Mouse (Mus musculus): ENCODE measurements around the gene Hspb9.
A peak's percentile ranks its signal among the peaks of the same experiment; 100 is the strongest.

Gene Hspb9

DNA sequence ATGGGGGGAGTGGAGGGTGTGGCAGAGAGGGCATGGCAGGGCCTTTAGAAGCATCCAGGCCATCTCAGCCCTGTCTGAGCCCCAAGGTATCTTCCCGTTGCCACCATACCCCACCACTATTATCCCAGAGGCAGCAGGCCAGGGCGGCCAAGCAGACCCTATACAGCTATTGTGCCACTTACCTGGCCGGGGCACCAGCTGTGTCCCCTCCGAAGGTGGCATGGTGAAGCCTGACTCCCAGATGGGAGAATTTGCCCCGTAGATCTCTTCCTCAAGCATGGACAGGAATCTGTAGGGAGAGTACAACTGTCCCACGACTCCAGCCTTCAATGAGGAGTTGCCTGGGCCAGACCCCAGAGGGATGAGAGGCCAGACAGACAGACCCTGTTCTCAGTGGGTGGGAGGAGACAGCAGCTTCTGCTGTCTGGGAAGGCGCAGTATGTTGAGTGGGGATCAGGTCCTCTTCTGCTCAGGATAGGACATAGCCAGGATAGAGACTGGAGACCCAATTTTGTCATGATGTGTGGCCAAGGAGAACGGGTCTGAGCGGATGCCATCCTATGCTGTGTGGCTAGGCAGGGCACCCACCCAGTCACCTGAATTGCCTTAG lies 4.3 kb upstream of the Hspb9 start:
- DNase-seq: no peak

DNA sequence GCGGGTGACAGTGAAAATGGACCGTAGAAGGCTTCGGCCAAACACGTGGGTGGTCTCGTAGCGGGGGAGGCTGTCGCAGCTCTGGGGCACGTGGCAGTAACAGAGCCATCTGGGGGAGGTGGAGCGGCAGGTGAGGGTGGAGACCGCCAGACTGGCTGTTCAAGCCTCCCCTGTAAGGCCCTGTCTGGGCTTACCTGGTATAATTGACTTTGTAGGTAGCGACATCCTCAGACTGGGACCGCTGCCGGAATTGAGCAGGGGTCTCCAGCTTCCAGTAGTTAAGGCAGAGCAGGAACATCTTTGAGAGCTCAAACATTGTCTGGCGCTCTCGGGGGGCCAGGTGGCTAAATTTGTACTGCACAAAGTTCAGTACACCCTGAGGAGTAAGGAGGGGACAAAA lies 3.1 kb upstream of the Hspb9 start:
- peak; percentile 37 for DNase-seq

DNA sequence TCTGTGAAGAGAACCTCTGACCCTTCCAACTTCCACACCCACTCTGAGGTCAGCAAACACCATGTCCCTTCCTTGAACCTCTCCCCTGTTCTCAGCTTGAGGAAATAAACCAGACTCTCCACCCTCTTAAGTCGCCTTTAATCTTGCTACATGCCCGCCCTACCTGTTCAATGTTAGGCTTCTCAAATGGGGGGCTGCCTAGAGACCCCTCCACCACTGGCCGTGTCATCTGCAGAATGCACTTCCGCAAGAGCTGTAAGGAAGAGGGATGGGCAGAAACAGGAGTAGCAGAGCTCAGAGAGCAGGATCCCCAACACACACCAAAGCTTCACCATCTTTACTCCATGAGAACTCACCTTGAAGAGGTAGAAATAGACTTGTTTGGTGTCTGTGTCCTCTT lies 2.7 kb upstream of the Hspb9 start:
- no peak for DNase-seq

- peak; percentile 85 for DNase-seq
Observed at GRCm38 (mm10) chr11:100711783-100712615, 1.7 kb upstream of the Hspb9 start, which contains the start of gene Kat2a. TSS of gene Kat2a (minus strand) at chr11:100712465.

- DNase-seq: no peak
Observed at GRCm38 (mm10) chr11:100713174-100713573, 476 bp upstream of the Hspb9 start.

GRCm38 (mm10) chr11:100714534-100714915 lies 875 bp downstream of the Hspb9 start:
- DNase-seq: peak; percentile 69

GRCm38 (mm10) chr11:100714948-100715347 lies 1.3 kb downstream of the Hspb9 start:
- DNase-seq: no peak

DNA sequence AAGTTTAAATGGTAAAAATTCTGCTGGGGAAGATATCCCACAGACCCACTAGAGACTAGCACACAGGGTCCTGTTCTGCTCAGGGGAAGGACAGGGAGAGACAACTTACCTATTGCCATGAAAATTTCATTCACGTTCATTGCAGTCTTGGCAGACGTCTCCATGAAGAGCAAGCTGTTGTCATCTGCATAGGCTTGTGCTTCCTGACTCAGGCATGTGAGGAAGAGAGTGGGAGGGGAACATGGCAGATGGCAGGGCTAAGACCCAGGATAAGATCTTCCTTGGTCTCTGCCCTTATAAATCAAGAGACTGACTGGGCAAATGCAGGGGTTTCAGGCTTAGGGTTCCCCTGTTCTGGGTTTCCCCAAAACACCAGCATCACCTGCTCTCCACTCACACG lies 3.0 kb downstream of the Hspb9 start:
- no peak for DNase-seq

- no peak for DNase-seq
Observed at GRCm38 (mm10) chr11:100718462-100718861, 4.8 kb downstream of the Hspb9 start.

DNA sequence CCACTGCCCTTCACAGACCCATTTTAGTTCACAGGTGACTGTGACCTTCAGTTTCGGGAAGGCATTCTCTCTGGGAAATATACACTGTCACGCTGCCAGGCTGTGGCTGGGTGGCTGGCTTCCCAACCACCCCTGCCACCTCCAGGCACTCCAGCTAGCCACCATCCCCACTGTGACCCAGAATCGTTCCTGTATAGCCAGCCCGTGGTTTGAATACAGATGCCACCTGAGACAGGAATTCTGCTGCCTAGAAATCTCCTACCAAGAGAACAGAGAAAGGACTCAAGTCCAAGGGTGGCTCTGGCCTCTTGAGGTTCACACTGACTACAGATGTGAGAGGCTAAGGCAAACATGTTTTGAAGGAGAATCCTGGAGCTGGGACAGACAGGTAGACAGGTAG lies 5.2 kb downstream of the Hspb9 start:
- DNase-seq: no peak

DNA sequence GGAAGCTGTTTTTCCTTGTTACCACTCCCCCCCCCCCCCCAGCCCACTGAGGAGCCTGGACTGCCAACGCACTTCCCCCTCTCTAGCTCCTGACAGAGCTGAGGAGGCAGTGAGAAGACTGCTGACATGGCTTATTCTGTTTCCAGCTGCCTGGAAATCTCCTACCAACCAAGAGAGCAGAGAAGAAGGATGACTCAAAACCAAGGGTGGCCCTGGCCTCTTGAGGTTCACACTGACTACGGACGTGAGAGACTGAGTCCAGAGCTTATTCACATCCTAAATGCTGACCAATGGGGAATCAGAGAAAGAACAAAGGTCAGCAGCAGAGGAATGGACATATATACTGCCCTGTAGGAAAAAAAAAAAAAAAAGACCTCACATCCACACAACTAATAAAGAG lies 5.7 kb downstream of the Hspb9 start:
- no peak for DNase-seq

GRCm38 (mm10) chr11:100719893-100720292 lies 6.2 kb downstream of the Hspb9 start:
- DNase-seq: no peak

DNA sequence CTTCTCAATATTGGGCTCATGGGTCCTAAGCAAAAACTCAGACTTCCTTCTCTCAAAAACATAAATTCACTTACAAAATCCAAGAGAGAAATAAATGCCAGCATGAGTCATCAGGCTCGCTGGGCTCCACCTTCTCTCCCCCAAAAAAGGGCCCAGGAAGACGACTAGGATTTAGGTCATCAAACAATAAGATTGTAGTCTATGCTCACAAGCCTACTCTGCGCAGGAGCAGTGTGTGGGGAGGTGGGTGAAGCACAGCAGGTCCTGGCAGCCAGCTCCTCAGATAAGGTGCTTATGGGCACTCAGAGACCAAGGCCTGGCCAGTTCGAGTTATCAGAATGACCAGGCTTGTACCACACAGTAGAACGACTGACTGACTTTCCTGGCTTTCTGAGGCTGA lies 6.7 kb downstream of the Hspb9 start:
- no peak for DNase-seq

GRCm38 (mm10) chr11:100721254-100721653 lies 7.6 kb downstream of the Hspb9 start:
- no peak for DNase-seq

DNA sequence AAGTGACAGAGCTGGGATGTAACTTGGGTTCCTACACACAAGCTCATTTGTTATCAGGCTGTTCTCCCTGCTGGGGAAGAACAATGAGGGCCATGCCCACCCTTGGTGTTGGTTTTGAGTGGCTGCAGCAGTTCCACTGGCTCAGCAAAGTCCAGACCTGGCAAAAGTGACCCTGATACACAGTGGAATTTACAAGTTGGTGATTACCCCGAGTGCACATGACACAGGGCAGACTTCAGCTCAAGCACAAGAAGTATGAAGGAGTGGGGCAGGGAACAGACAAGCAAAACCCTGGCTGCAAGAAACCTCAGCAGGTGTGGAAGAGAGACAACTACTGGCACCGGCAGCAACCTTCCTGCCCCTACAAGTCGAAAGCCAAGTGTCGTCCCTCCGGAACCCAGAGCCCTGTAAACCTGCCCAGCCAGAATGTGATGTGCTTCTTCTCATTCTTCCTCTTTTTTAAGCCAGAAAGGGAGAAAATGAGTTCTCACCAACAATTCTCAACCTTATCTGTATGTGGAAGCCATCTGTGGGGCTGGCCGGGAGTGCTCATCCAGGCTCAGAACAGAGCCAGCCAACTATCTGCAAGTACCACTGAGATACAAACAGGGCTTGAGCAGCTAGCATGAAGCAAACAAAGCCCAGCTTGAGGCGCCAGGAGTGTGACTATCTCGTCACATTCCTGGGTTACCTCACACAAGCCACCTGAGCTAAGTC lies 8.3 kb downstream of the Hspb9 start:
- no peak for DNase-seq

DNA sequence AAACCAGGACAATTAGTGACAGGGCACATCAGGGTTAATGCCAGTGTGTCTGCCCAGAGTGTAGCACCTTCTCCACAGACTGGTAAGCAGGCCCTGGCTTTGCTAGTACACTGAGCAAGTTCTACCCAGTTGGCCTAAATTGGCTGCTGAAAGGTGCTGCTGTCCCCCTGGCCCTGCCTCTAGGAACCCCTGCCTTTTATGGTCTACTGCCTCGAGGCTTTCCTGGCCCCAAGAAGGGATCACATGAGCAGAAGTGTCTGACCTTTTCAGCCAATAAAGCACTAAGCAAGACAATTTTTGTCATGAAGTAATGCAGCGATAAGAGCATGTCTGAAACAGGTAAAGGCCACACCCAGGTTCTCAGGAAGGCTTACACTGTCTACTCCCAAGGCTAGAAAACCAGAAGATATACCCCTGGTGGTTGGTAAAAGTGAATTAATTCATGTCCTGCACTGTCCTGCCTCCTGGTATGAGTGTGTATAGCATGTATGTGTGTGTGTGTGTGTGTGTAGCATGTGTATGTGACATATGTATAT lies 8.9 kb downstream of the Hspb9 start:
- DNase-seq: no peak

DNA sequence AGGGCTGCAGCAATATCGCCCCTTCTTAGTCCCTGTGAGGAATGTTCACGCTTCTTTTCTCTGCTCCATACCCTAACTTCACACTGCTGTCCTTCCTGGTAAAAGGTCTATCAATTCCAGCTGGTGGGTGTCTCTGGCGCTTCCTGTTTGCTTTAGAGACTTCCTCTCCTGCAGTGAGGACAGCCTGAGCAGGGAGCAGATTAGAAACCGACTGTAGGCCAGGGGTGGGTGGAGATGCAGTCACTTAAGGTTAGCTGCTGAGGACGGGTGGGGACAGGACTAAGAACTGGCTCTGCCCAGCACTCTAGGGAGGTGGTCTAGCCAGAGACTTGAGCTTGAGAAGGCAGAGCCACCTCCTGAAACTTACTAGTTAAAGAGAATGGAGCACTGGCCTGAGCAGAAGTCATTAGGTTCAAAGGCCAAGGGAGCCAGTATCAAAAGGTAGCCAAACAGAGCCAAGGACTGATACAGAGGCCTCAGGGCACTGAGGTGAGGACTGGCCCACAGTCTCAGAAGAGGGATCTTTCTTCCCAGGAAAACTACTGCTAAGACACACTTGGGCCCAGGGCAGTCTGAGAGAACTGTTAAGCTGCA lies 11.4 kb downstream of the Hspb9 start:
- DNase-seq: no peak

DNA sequence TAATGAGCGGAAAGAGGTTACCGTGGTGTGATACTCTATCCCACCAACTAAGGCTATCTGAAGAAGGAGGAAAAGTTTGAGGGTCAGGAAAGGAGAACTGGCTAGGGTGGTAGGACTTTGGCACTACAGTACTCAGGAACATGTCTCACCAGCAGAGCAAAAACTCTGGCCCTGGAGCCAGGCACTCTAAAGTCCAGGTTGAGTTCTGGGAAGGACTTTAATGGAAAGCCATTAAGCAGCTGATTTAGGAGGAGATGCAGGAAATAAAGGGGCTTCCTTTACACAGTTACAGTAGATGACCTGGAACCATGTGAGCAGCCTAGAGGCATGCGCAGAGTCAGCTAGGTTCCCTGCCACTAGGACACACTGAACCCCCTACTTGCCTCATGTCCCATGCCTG lies 13.6 kb downstream of the Hspb9 start:
- DNase-seq: no peak

DNA sequence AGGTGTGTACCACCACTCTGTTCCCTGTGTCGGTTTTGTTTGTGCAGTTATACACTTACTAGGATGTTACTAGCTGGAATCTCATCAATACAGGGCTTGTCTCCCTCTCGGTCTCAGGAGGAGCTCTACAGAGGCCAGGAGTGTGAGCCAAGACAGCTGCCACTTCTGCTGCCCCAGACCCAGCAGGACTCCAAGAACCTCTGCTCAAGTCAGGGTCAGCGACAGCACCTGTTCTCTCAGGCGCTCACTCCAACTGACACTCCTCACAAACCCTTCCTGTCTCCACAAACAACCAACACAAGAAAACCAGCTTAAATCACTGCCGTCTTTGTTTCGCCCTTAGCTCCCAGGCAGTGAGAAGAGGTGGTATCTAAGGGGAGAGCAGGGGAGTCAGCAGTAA lies 15.0 kb downstream of the Hspb9 start:
- DNase-seq: no peak

DNA sequence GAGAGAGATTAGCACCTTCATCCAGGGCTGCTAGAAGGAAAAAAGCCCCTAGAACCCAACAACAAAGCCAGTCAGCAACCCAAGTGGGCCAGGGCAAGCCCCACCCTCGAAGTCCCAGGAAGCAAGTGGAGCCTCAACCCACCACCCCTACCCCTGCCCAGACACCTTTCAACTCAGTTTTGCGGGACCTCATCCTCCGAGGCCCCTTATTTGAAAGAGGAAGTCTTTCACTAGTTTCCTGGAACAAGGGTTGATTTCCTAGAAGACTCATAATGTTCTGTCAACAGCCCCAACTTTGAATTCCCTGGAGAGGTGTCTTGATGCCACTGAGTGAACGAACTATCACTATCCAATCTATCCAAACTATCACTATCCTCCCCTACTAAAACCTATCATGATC lies 16.3 kb downstream of the Hspb9 start:
- no peak for DNase-seq

DNA sequence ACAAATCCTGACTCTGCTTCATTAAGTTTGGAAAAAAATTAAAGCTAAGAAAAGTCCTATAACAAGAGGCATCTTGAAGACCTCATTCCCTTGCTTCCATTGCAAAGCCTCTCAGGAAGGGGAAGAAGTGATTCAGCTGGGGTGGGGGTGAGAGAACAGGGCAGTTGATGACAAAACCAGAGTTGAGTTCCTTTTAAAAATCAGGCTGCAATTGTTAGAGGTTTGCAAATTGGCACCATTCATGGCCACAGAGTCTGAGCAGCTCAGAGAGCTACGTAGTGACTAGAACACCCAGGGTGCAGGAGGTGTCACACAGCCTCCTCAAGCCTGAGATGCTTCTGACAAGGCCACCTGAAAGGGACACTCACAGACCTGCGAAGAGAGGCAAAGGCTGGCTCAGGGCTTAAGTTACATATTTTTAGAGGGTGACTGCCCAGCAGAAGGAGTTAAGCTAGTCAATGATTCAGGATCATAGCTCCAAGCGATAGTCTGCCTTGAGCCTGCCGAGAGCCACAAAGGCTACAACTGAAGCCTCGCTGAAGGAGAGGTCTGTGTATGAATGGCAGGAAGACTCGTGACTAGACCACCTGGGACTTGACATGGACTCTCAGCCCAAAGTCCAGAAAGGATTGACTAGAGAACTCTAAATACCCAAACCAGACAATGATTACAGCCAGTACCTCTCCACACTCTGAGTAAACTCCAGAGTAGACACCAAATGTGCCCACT lies 17.0 kb downstream of the Hspb9 start:
- no peak for DNase-seq

DNA sequence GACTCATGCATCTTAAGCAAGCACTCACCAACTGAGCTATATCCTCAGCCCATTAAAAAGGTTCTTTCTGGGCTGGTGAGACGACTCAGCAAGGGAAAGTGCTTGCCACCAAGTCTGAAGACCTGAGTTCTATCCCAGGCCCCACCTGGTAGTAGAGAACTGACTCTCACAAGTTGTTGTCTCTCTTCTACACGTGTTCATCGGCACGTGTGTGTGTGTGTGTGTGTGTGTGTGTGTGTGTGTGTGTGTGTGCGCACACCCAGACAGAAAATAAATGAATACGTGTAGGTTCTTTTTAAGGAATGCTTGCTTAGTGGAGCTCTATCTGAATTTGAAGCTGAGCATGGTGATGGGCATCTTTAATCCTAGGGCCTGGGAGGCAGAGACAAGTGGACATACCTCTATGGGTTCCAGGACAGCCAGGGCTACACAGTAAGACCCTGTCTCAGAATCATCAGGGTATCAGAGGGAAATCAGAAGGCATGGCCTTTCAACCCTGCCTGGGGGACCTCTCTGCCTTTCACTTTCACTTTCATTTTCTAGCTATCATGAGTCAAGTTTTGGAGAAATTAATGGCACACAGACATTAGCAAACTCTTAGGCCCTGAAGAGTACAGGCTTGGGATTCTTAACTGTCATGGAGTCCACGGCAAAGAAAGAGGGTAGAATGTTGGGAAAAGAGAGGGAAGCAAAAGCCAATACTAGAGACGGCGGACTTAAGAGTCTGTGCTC lies 21.6 kb downstream of the Hspb9 start:
- DNase-seq: no peak

All from cerebellum, adult 11-12 months (tissue).